Comparison of ENCODE assay signal across 15 mouse cellular contexts in genomic region chr9:22461946-22462345, GRCm38 (mm10). TPM values are rescaled to one million over a fixed set of nuclear protein-coding genes. Genes with fewer than 3 reads are reported as not detected.
DNase-seq lines count a peak whose midpoint lies in the region; ATAC-seq lines count a peak whose summit lies in the region.
"Had no signal": no experiment of that assay in that cellular context is flagged by ENCODE, and none has a peak within 500 bp of the region (broad histone marks: within the 10 kb centered on the region; RNA-seq: fewer than 3 reads in every experiment).

No protein-coding gene starts in this region.

- no peak overlapping the region for H3K4me2 ChIP-seq in heart, embryonic 12.5 days
- no peak overlapping the region for H3K4me2 ChIP-seq in intestine, embryonic 15.5 days (replicated peaks)
- H3K4me2 ChIP-seq: liver, embryonic 12.5 days had no signal

- no peaks in the 10 kb centered on the region for H3K27me3 ChIP-seq in heart, embryonic 12.5 days (replicated peaks)
- no peaks in the 10 kb centered on the region for H3K27me3 ChIP-seq in intestine, embryonic 15.5 days (replicated peaks)
- H3K27me3 ChIP-seq: liver, embryonic 12.5 days had no signal

- no peak overlapping the region for H3K4me3 ChIP-seq in heart, embryonic 12.5 days
- no peak overlapping the region for H3K4me3 ChIP-seq in intestine, embryonic 15.5 days (replicated peaks)
- H3K4me3 ChIP-seq: liver, embryonic 12.5 days had no signal

- intact Hi-C loops in heart, postnatal 36 days (cut with DNase I), result no loop called here

- no peak overlapping the region for H3K9ac ChIP-seq in heart, embryonic 12.5 days
- no peak overlapping the region for H3K9ac ChIP-seq in intestine, embryonic 15.5 days
- H3K9ac ChIP-seq: liver, embryonic 12.5 days had no signal

- no peak for ATAC-seq in heart, embryonic 12.5 days (ENCODE audit: insufficient number of reproducible peaks, low FRiP score)
- ATAC-seq in intestine, embryonic 15.5 days, result no peak
- ATAC-seq: activated CD4-positive, CD25-positive, alpha-beta regulatory T cell, adult 4 months; liver, embryonic 12.5 days had no signal

- WGBS in heart, embryonic 12.5 days, result 90% methylated on average over 3 of the region's 3 CpGs
- 93% methylated on average over 3 of the region's 3 CpGs for WGBS in intestine, embryonic 15.5 days

- H3K4me1 ChIP-seq in heart, embryonic 12.5 days (replicated peaks), result no peaks in the 10 kb centered on the region
- no peaks in the 10 kb centered on the region for H3K4me1 ChIP-seq in intestine, embryonic 15.5 days (replicated peaks)

- H3K9me3 ChIP-seq in heart, embryonic 12.5 days (replicated peaks), result no peaks in the 10 kb centered on the region
- H3K9me3 ChIP-seq in intestine, embryonic 15.5 days, result no peaks in the 10 kb centered on the region
- H3K9me3 ChIP-seq: liver, embryonic 12.5 days had no signal

- no peak overlapping the region for H3K27ac ChIP-seq in heart, embryonic 12.5 days (ENCODE audit: poor library complexity, severe bottlenecking)
- no peak overlapping the region for H3K27ac ChIP-seq in intestine, embryonic 15.5 days
- H3K27ac ChIP-seq: kidney, postnatal 0 days; liver, embryonic 12.5 days had no signal

- peaks cover 40% of the 10 kb centered on the region for H3K36me3 ChIP-seq in heart, embryonic 12.5 days
- peaks cover 16% of the 10 kb centered on the region for H3K36me3 ChIP-seq in intestine, embryonic 15.5 days

- peak; percentile 18 to 31 for DNase-seq in heart, postnatal 36 days
- DNase-seq in 3134 (ENCODE audit: extremely low read depth, insufficient read length, low spot score), result peak; percentile 51
- DNase-seq in adrenal gland, postnatal 36 days, result peak; percentile 50 to 57
- DNase-seq in fat pad, adult 2 months (ENCODE audit: extremely low read depth, low read depth, low spot score), result peak; percentile 23
- DNase-seq in testis, postnatal 10 days (ENCODE audit: low spot score), result no peak
- DNase-seq in B cell, adult 2 months, result no peak

RNA-seq across cellular contexts. Expression of gene Rp9, which starts 7.6 kb away (rescaled TPM):
- 10 to 100 TPM; 42.7 to 42.9 TPM for total RNA-seq in heart, postnatal 36 days (2021)
- polyA plus RNA-seq in heart, embryonic 12.5 days (2016; fragmentation: Nextera tagmentation; extraction: Ambion mirVana), result 48.1 and 51.6 TPM in 2 replicates
- total RNA-seq in adrenal gland, postnatal 36 days (2021), result 10 to 100 TPM; 29.0 to 42.6 TPM
- 70.1 and 73.2 TPM in 2 replicates for polyA plus RNA-seq in intestine, embryonic 15.5 days (2015; fragmentation: Nextera tagmentation; extraction: Ambion mirVana)

RNA-seq across cellular contexts. Expression of gene Gm17545, which starts 7.9 kb away (rescaled TPM):
- not detected for total RNA-seq in heart, postnatal 36 days (2021)
- polyA plus RNA-seq in heart, embryonic 12.5 days (2016; fragmentation: Nextera tagmentation; extraction: Ambion mirVana), result not detected in 2 replicates
- total RNA-seq in adrenal gland, postnatal 36 days (2021), result not detected
- polyA plus RNA-seq in intestine, embryonic 15.5 days (2015; fragmentation: Nextera tagmentation; extraction: Ambion mirVana), result not detected in 2 replicates
- total RNA-seq: megakaryocyte-erythroid progenitor cell, adult 5-6 weeks; neutrophil, adult 5-6 weeks had no signal
- polyA plus RNA-seq: activated CD4-positive, CD25-positive, alpha-beta regulatory T cell, adult 4 months; heart, postnatal 0 days; kidney, postnatal 0 days; liver, embryonic 12.5 days; small intestine, adult 2 months had no signal

RNA-seq across cellular contexts. Expression of gene Bbs9, which starts 13.6 kb away (rescaled TPM):
- 10 to 100 TPM; 11.8 to 14.0 TPM for total RNA-seq in heart, postnatal 36 days (2021)
- 7.8 and 8.0 TPM in 2 replicates for polyA plus RNA-seq in heart, embryonic 12.5 days (2016; fragmentation: Nextera tagmentation; extraction: Ambion mirVana)
- 10 to 100 TPM; 13.2 to 13.4 TPM for total RNA-seq in adrenal gland, postnatal 36 days (2021)
- 11.8 and 13.1 TPM in 2 replicates for polyA plus RNA-seq in intestine, embryonic 15.5 days (2015; fragmentation: Nextera tagmentation; extraction: Ambion mirVana)

RNA-seq across cellular contexts. Expression of gene 9530077C05Rik, which starts 50.6 kb away (rescaled TPM):
- under 1 TPM; 0.47 to 0.57 TPM for total RNA-seq in heart, postnatal 36 days (2021)
- 2.0 and 2.5 TPM in 2 replicates for polyA plus RNA-seq in heart, embryonic 12.5 days (2016; fragmentation: Nextera tagmentation; extraction: Ambion mirVana)
- total RNA-seq in adrenal gland, postnatal 36 days (2021), result 1 to 10 TPM; 6.6 TPM
- 2.9 and 4.4 TPM in 2 replicates for polyA plus RNA-seq in intestine, embryonic 15.5 days (2015; fragmentation: Nextera tagmentation; extraction: Ambion mirVana)

Comparison
In these comparisons a context has a peak if more than half of its experiments do, and no peak if none do; other contexts are left out.
1. DNase-seq: peak in heart, postnatal 36 days (2 of 2), 3134 (single experiment), adrenal gland, postnatal 36 days (2 of 2) and fat pad, adult 2 months (single experiment); none in testis, postnatal 10 days (single experiment) and B cell, adult 2 months (0 of 2).